Mouse (Mus musculus): ENCODE measurements at regions not wholly inside any gene's neighbourhood (a gene's known extent, or its start where the extent isn't known, plus 50 kb on each side); places are given as distances from the start of the nearest gene placed in this dataset.
A peak's percentile ranks its signal among the peaks of the same experiment; 100 is the strongest.

- no peak for DNase-seq
Measured at GRCm38 (mm10) chr4:105282681-105283462, 125.7 kb downstream of the Plpp3 start.

GRCm38 (mm10) chr4:105285431-105286013 lies 128.4 kb downstream of the Plpp3 start:
- DNase-seq: no peak

- DNase-seq: no peak
Measured at GRCm38 (mm10) chr4:105286299-105286698, 129.2 kb downstream of the Plpp3 start.

- DNase-seq: no peak
Measured at GRCm38 (mm10) chr4:105286809-105287208, 129.7 kb downstream of the Plpp3 start.

- no peak for DNase-seq
Measured at GRCm38 (mm10) chr4:105287419-105287818, 130.3 kb downstream of the Plpp3 start.

- DNase-seq: no peak
Measured at GRCm38 (mm10) chr4:105289635-105290034, 132.5 kb downstream of the Plpp3 start.

- no peak for DNase-seq
Measured at GRCm38 (mm10) chr4:105290847-105291475, 133.8 kb downstream of the Plpp3 start.

- no peak for DNase-seq
Measured at GRCm38 (mm10) chr4:105291503-105291902, 134.4 kb downstream of the Plpp3 start.

- DNase-seq: no peak
Measured at GRCm38 (mm10) chr4:105299358-105299757, 142.2 kb downstream of the Plpp3 start.

GRCm38 (mm10) chr4:105301547-105301946 lies 144.4 kb downstream of the Plpp3 start:
- DNase-seq: no peak

GRCm38 (mm10) chr4:105304166-105304565 lies 147.0 kb downstream of the Plpp3 start:
- no peak for DNase-seq

- DNase-seq: peak; percentile 62 to 82
Measured at GRCm38 (mm10) chr4:105305931-105306330, 148.8 kb downstream of the Plpp3 start.

- no peak for DNase-seq
Measured at GRCm38 (mm10) chr4:105307356-105307755, 150.2 kb downstream of the Plpp3 start.

- DNase-seq: no peak
Measured at GRCm38 (mm10) chr4:105307905-105308304, 150.8 kb downstream of the Plpp3 start.

GRCm38 (mm10) chr4:105308971-105309488 lies 151.9 kb downstream of the Plpp3 start:
- no peak for DNase-seq

GRCm38 (mm10) chr4:105312643-105313042 lies 155.5 kb downstream of the Plpp3 start:
- DNase-seq: no peak

- DNase-seq: peak; percentile 56 to 70
Measured at GRCm38 (mm10) chr4:105313151-105313818, 156.1 kb downstream of the Plpp3 start.

- peak in 1 of 2 experiments; percentile 31 for DNase-seq
Measured at GRCm38 (mm10) chr4:105315095-105315494, 157.9 kb downstream of the Plpp3 start.

- peak; percentile 32 to 72 for DNase-seq
Measured at GRCm38 (mm10) chr4:105316478-105317206, 159.5 kb downstream of the Plpp3 start.

GRCm38 (mm10) chr4:105318421-105318820 lies 161.3 kb downstream of the Plpp3 start:
- DNase-seq: no peak

GRCm38 (mm10) chr4:105323446-105323845 lies 166.3 kb downstream of the Plpp3 start:
- peak in 1 of 2 experiments; percentile 24 for DNase-seq

GRCm38 (mm10) chr4:105326989-105327388 lies 169.8 kb downstream of the Plpp3 start:
- DNase-seq: no peak
